Mouse (Mus musculus) kidney, adult 18-20 months (tissue): Measurements from ENCODE around the gene Rbfox3.

Experiments
- DNase-seq: peaks from one replicate; pipeline ENCODE4 v3.0.0; 2021

Rbfox3 gene

DNA sequence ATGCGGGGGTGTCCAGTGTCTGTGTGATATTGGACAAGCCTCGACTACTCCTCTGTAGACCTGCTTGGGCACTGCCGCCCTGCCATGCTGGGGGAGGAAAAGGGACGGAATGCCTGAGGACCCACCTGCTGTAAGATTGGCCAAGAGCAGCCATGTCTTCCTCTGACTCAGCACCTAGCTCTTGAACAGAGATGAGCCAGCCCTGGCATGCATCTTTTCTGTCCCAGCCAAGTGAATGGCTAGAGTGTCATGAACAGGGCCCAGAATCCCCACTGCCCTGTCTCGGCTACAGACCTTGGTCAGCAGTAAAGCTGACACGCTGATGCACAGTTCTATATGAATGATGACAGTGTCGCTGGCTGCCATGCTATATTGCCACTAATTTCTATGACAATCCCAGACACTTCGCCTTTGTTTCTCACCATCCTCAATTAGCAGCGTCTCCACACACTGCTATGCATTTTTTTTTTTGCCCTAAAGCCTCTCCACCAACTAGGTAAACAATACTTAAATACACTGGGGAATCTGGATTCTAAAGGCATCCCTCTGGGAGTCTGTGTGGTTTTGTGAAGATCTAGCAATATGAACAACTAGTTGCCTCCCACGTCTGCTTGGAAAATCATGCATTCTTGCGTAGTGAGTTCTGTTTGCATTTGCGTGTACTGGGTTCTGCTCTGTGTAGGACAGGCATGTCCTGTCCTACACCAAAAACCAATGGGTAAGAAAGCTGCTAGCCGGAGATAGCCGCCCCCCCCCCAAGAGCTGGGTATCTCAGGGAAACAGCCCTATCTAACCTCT lies 257.7 kb downstream of the Rbfox3 start:
- DNase-seq = no peak

DNA sequence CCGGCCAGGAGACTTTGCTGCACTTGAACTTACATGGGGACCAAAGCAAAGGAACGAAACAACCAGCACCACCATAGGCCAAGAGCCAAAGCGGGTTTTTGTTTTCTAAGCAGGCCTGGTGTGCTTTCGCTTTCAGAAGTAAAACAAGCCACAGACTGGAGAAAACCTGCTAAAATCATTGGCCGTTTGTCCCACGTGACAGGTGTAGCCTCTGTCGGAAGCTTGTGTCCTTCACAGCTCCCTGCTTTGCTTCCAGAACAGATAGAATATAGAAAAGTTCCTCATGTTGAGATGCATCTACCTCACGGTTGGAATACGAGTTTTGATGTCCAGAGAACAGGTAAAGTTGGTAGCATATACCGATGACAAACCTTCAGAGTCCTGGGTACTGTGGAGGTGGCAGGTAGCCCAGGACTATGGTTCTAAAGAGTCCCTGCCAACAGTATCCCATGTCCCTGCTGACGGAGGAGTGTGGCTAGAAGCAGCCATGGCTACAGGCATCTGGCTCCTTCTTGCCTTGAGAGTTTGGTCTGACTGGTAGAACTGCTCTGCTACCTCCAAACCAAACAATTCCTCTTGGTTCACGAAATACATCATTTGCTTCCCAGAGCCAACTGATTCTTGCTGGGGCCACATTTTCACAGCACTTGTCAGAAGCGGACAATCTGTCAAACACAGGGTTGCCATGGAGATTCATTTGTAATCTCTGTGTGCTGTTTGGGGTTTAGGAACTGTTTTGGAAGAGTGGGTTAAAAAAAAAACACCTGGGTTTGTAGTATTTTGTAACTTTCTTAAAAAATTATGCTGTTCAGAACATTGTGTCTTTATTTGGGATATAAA lies 258.8 kb downstream of the Rbfox3 start:
- DNase-seq = no peak

DNA sequence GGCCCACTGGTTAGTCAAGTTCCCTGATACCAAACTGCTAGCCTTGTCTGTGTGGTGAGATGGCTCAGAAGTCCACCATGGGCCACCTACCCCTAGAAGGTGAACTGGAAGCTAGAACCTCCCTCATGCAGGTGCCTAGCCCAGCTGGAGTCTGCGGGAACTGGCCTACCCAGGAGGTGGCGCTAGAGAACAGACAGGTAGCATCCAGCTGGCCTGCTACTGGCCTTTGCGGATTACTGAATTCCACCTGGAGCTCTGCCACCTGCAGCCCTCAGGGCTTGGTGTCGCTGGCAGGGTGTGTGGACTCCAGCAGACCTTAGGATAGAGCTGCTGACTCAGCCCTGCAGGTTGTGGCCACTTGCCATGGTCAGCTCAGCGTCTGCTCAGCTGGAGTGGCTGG lies 263.0 kb downstream of the Rbfox3 start:
- DNase-seq = peak; percentile 75

DNA sequence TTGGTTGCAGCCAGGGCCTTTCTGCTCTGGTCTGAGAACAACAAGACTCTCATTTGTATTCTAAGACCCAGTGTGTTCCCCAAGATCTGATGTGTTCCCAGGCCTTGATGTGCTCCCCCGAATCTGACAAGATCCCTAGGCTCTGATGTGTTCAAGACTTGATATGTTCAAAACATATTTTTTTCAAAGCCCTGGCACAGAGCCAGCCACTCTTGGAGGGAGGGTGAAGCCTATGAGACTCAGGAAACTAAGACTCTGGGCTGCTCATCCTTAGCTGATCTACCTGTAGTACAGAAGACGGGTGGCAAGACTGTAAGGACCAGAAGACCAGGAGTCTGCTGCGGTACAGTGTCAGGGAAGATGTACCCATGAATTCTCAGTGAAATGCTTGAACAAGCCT lies 264.5 kb downstream of the Rbfox3 start:
- no peak for DNase-seq

DNA sequence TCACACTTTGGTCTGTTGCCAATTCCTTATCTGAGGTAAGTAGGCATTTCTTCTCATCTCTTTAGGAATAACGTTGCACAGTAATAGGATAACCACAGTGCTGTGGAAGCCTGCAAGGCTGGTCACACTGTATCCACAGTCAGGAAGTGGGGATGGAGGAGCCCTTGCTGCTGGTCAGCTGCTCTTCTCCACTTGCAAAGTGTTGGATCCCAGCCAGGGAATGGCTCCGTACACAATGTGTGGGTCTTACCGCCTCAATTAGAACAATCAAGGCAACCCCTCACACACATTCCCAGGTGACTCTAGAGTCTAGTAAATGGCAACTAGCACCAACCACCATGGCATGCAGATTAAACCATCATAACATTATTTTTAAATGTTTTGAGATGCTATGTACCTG lies 266.2 kb downstream of the Rbfox3 start:
- DNase-seq = no peak

DNA sequence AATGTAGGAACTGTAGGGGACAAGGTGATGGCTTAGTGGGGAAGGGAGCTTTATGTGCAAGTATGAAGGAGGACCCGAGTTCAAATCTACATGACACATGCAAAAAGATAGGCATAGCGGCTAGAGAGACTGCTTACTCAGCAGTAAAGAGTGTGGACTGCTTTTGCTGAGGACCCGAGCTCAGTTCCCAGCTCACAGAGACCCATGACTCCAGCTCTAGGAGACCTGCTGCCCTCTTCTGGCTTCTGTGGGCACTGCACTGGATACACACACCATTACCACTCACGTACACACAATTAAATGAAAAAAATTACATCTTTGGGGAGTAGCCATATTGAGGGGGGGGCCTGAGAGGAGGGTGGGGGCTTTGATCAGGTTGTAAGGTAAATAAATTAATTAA lies 270.7 kb downstream of the Rbfox3 start:
- DNase-seq = no peak

DNA sequence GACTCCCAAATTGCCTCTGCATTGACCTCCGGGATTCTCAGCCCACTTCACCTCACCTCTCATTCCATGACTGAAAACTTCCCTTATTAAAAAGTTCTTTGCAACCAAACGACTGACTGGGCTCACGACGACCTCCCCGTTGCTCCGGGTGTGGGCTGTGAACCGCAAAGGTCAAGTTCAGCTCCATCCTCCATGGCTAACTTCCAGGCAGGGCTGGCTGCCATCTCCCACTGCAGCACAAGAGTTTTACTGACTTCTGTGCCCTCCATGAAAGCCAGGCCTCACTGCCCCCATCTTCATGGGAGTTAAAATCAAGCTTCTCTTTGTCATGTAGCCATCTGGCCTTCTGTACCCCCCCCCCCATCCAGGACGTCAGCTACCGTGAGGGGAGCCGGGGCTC lies 273.7 kb downstream of the Rbfox3 start:
- peak; percentile 16 for DNase-seq

DNA sequence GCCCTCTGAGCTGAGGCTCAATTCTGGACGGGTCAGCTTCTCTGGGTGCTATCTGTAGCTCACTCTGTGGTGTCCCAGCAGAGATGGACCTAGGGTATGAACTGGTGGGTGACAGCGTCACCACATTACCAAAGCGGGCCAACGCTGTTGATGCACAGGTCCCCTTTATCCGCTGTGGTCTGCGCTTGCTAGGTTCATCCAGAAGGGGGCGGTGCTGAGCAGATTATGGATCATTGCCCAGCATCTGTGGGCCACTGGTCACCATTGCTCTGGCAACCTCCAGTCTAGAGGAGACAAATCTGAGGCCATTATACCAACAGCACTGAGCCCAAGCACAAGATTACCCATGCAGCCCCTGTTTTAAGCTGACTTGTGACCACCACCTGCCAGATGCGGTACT lies 276.8 kb downstream of the Rbfox3 start:
- DNase-seq = peak; percentile 28

DNA sequence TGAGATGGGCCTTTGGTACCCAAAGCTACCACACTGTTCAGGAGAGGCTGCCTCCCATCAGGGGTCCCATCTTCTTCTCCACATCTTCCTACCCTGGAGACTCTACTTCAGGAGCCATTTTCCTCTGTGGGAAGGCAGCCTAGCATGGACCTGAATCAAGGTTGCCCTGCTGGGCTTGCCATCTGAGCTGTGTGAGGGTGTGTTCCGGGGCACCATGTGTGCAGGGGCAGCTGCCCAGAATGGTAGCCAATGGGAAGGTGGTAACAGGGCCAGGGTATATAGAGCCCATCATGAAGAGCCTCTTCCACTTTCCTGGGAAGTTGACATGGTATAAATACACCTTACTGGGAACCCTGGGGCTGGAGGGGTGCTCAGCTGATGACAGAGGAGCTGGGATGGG lies 281.7 kb downstream of the Rbfox3 start:
- no peak for DNase-seq

DNA sequence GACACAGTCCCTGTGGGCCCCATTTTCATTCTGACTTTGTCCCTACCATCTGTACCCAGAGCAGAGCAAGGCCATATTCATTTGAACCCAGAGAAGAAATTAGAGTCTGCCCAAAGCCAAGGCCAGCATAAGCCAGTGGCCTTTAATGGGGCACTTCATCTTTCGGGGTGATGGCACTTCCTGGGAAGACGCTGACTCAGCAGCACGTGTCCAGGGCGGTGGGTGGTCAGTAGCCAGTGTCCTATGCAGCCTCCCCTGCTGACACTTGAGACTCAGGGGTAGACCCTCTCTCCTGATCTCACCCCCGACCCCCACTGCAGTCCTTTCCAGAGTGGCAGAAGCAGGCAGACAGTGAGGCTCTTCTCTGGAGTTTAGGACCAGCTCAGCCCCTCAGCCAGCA lies 283.9 kb downstream of the Rbfox3 start:
- DNase-seq = no peak

DNA sequence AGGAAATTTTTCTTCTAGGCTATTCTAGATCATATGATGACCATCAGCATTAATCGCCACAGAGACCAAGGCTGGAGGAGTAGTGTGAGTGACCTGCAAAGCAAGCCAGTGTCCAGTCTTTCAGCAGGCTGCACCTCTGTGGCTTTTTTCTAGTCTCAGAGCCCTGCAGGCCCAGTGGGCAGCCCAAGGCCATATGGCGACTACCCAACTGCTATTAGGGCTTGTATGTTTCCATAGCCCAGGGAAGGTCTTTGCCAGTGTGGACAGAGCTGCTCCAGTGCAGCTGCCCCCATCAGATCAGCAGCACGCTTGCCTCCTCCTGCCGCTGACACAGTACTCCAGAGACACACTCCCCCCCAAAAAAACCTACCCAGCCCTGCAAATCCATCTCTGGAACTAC lies 290.5 kb downstream of the Rbfox3 start:
- no peak for DNase-seq

DNA sequence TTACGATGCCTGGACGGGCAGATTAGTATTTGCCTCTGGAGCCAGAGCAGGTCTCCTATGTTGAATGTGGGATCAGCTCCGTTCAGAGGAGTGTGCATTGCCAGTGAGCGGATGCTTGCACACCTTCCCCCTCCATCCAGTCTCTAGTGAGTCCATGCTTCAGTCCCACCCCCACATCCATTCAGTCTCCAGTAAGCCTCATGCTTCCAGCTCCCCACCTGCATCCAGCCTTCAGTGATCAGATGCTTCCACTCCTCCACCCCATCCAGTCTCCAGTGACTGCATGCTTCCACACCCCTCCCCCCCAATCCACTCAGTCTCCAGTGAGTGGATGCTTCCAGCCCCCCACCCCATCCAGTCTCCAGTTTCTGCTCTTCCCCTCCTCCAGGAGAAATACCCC lies 297.3 kb downstream of the Rbfox3 start:
- no peak for DNase-seq

DNA sequence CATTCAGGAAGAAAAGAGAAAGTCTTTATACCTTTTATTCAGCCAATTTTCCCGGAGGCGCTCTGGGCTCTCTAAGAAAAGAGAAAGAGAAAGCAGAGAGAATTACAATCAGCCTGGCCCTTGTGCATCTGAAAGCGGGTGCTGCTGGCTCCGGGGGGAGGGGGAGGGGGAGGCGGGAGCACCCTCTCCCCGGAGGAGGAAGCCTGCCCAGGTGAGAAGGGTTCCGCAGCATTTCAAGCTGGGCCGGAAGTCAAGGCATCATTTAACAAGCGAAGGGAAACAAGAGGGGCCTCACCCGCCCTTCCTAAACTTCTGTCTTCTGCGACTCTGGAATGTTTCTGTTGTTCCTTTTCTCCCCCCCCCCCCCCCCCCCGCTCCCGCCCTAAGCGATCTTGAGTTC lies 301.3 kb downstream of the Rbfox3 start:
- no peak for DNase-seq

DNA sequence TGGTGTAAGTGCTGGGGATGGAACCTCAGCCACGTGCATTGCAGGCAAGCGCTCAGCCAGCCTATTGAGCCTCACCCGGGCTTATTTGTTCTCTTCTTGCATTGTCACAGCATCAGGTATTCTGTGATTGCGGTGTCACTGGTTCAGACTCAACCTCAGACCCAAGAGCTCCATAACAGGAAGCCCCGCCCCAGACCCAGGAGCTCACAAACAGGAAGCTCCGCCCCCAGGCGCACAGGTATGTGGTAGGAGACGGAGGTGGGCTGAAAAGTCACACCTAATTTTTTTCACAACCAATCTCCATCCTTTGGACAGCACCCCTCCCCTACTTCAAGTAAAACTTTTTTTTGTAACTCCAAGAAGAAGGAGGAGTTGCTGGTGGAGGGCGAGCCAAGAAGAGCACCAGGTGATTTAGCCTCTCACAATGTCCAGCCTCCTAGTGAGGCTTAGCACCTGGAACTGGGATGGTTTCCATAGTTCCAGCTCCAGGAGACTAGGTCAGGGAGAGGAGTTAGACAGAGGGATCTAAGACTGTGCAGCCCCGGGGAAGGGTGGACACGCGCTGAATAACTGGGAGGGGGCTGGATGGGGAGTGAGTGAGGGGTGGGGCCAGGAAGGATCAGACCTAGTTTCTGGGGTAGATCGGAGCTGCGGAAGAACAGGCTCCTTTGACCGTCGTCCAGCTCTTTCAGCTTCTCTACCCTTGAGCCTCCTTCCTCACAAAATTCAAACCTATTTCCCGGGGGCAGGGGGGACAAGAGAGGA lies 302.0 kb downstream of the Rbfox3 start:
- no peak for DNase-seq

DNA sequence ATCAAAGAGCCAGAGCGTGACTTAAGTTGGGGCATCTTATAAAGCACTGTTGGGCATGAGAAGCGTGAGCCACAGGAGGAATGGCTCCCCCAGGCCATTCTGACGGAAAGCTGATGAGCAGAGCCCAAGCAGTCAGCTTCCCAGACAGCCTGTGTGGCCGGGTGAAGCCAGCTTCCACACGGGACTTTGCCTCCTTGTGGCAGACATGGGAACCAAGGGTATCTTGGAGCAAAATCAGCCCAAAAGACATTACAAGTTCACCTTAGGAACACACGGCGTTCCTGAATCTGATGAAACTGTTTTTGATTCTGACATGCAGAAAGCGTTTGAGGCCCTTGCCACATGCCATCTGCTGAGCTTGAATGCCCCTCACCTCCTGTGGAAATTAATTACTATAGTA lies 303.5 kb downstream of the Rbfox3 start:
- DNase-seq = no peak

DNA sequence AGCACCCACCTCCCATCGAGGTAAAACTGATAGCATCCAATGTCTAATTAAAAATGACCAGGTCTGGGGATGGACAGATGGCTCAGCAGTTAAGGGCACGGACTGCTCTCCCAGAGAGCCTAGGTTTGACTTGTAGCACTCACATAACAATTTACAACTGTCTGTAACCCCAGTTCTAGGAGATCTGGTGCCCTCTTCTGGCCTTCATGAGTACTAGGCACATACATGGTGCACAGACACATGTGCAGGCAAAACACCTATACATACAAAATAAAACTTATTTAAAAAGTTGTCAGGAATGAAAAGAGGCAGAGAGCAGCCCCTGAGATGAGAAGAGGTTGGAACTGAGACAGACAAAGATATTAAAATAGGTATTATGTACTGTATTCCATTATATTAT lies 305.8 kb downstream of the Rbfox3 start:
- DNase-seq = no peak

DNA sequence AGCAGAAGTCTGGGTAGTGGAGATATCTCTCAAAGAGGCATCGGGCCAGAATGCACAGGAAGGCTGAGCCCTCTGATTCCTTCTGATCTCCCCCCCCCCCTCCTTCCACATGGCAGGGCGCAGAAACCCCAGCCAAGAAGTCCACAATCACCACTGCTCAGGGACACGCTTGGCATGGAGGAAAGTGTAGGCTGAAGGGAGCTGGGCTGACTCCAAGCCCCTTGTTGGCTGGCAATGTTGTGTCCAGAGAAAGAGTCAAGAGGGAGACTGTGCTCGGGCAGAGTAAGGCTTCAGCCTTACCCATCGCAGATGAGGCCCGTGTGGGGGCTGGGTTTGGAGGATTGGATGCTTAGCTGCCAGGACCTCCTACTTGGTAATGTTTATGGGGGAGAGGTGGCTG lies 307.2 kb downstream of the Rbfox3 start:
- no peak for DNase-seq

DNA sequence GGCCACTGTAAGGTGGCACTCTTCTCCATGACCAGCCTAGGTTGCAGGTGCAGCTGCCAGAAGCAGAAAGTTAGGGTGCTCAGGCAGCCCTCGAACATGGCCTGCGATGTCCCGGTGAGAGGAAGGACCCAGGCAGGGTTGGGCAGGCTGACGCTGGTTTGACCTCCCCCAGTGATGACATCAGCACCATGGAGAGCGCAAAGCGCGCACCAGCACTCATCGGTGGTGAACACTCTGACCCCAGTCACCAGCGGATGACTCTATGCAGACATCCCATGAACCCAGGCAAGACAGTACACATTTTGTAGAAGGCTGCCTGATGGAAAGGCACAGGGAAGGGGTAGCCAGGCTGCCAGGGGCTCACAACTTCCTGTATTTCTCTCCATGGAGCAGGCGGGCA lies 308.3 kb downstream of the Rbfox3 start:
- DNase-seq = peak; percentile 6

DNA sequence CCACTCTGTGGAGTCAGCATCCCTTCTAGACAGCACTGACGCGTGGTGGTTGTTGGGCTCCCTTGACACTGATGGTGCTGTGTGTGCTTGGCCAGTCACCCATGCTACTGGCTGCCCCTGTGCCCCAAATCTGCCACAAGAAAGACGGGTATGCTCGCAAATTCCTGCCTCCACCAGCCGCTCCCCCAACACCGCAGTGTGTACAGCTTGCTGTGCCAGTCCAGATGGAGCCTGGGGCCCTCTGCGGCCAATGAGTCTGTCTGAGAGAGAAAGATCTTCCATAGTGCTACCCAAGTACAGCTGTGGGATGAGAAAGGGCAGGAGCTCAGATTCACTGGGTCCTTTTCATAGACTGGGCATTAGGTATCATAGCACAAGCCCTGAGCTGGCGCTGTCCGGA lies 309.9 kb downstream of the Rbfox3 start:
- no peak for DNase-seq

DNA sequence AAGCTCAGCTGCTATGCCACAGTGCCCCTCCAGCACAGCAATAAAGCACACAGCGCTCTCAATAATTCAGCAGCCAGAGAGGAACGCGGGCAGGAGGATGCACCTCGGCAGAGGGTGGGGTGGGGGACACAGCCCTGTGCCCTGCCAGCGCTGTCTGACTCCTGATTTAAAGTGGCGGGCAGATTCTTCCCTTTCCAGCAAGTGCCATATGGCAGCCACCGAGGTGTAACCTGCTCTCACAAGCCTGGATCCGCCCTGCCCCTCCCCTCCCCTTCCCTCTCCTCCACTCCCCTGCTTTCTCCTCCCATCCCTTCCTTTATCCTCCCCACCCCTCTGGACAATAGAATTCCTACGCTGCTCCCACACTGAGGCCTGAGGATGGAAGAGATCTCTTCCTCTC lies 311.2 kb downstream of the Rbfox3 start:
- no peak for DNase-seq

DNA sequence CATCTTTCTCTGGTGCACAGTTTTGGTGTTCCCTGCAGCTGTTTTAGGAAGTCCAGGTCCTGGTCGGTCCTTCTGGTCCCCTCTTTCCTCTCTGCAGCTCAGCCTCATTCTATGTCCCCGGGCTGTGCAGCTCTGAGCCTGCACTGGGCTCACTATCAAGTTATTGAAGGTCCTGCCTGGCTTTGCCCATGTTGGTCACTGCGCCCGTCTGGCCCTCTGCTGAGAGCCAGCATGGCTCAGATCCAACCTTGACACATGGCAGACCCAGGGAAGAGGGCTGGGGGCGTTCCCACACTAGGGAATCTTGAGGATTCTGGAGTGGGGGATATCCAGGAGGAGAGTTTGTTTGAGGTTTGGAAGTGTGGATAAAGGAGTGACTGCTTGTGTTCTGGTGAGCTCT lies 312.7 kb downstream of the Rbfox3 start:
- no peak for DNase-seq

DNA sequence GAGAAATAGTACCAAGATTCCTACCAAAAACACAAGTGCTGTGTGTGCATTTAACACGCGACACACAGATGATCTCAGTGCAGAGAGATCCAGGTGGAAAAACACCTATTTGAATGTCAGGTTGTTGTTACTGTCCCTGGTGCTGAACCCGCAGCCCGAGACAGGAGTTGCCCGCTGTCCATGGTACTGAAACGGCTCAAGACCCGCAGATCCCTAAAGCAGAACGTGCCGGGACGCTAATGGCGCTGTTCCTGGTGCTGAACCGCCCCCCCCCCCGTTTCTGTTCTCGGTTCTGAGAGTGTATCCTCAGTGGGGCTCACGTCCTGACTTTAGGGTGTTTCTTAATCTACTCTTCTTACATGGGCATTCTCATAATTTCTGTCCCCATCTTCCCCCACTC lies 326.6 kb downstream of the Rbfox3 start:
- DNase-seq = peak; percentile 79

DNA sequence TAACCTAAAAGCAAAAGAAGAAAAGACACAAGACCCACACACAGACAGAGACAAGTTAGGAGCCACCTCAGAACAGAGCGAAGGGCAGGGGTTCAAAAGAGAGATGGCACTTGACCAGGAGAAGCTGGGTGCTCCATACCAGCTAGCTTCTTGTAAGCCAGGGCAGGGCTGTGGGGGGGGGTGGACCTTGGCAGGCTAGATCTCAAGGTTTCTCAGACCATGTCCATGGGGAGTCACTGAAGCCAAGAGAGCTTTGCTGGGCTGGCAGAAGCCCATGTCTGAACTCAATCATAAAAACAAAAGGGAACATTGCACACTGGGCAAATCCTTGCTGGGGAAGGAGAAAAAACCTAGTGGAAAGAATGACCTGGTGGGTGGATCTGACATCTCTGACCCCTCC lies 327.4 kb downstream of the Rbfox3 start:
- DNase-seq = no peak

DNA sequence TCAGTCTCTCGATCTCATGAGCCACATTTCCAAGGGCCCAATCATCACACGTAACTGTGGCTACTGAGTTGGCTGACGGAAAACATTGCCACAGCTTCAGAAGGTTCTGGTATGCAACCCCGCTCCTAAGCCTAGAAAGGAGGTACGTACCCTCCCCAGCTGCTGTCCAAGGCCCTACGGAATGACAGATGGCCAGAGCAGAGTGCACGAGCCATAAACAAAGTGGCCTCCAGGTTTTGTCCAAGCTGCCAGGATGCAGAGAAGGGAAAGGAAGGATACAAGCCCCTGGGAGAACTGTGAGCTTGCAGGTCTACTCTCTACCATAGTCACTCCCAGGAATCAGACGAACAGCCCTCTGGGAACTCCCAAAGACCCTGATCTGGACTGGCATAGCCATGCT lies 327.8 kb downstream of the Rbfox3 start:
- DNase-seq = no peak
